Mouse (Mus musculus) forebrain, embryonic 14.5 days (tissue): ENCODE results near the gene Serpinf2. TPM values are rescaled to one million over a fixed set of nuclear protein-coding genes. Genes with fewer than 3 reads are reported as not detected.

Experiments used
- ATAC-seq: fragments of 200-750 bp; cut with Nextera tagmentation; 2 replicates; pipeline ENCODE4 v1.8.0; 2017; ENCODE audit warnings: mild to moderate bottlenecking, moderate library complexity
- DNase-seq: peaks from one replicate; pipeline ENCODE4 v3.0.0-alpha.2; 2015; ENCODE audit warnings: low spot score
- H3K27ac ChIP-seq: fragments of 300-500 bp; sonication (generic); 2 replicates; pipeline ENCODE4 v1.5.1; 2014; ENCODE audit warnings: low read depth, mild to moderate bottlenecking, control low read depth, low read length, moderate library complexity
- H3K27me3 ChIP-seq: fragments of 300-500 bp; sonication (generic); replicated peaks from 2 replicates; pipeline ENCODE4 v1.6.1; 2014; ENCODE audit warnings: low read length, control low read depth, mixed read lengths; ENCODE audit not compliant: control insufficient read depth, insufficient read depth
- H3K36me3 ChIP-seq: fragments of 300-500 bp; sonication (generic); 2 replicates; pipeline ENCODE4 v1.6.1; 2014; ENCODE audit warnings: low read length, control low read depth; ENCODE audit not compliant: control insufficient read depth, insufficient read depth
- H3K4me1 ChIP-seq: fragments of 300-500 bp; sonication (generic); 2 replicates; pipeline ENCODE4 v1.6.1; 2014; ENCODE audit warnings: antibody characterized with exemption, low read length, control low read depth; ENCODE audit not compliant: control insufficient read depth, insufficient read depth
- H3K4me2 ChIP-seq: fragments of 300-500 bp; sonication (generic); 2 replicates; pipeline ENCODE4 v1.6.1; 2014; ENCODE audit warnings: mild to moderate bottlenecking, control low read depth, low read length
- H3K4me3 ChIP-seq: fragments of 300-500 bp; sonication (generic); 2 replicates; pipeline ENCODE4 v1.5.1; 2014; ENCODE audit warnings: low read depth, low read length, control low read depth
- H3K9ac ChIP-seq: fragments of 300-500 bp; sonication (generic); 2 replicates; pipeline ENCODE4 v1.6.1; 2014; ENCODE audit warnings: mild to moderate bottlenecking, low read length, control low read depth, moderate library complexity
- H3K9me3 ChIP-seq: fragments of 300-500 bp; sonication (generic); replicated peaks from 2 replicates; pipeline ENCODE4 v1.6.1; 2016; ENCODE audit warnings: low read length, control low read depth, mixed read lengths; ENCODE audit not compliant: control insufficient read depth
- WGBS: fragments of 180-500 bp; shearing (Covaris S2); extraction: QIAGEN DNeasy Blood & Tissue Kit; methylation state at CpG from one replicate; pipeline ENCODE4 v1.1.7; 2014; 5-methylcytosine and 5-hydroxymethylcytosine counted together
- polyA plus RNA-seq: library from polyadenylated mRNA; unstranded; fragments of >200 nt; fragmentation: Nextera tagmentation; extraction: Ambion mirVana; gene quantifications from 2 replicates; pipeline ENCODE4 v1.2.1, GENCODE M21; 2014

Serpinf2 gene
- polyA plus RNA-seq, 1 experiment from 2014 or later: not detected

- H3K9ac ChIP-seq: no peak overlapping the region
- 94% methylated on average over 3 of the region's 3 CpGs for WGBS
- no peaks in the 10 kb centered on the region for H3K36me3 ChIP-seq
- H3K27me3 ChIP-seq: no peaks in the 10 kb centered on the region
- no peak for ATAC-seq
- no peaks in the 10 kb centered on the region for H3K4me1 ChIP-seq
- no peak overlapping the region for H3K27ac ChIP-seq
- H3K9me3 ChIP-seq: no peaks in the 10 kb centered on the region
- no peak for DNase-seq
- H3K4me3 ChIP-seq: no peak overlapping the region
- H3K4me2 ChIP-seq: no peak overlapping the region
Observed at GRCm38 (mm10) chr11:75424459-75424858, 14.9 kb downstream of the Serpinf2 start.

- H3K27me3 ChIP-seq: no peaks in the 10 kb centered on the region
- H3K36me3 ChIP-seq: no peaks in the 10 kb centered on the region
- no peak overlapping the region for H3K4me2 ChIP-seq
- 93% methylated on average over 9 of the region's 9 CpGs for WGBS
- no peak for DNase-seq
- no peaks in the 10 kb centered on the region for H3K4me1 ChIP-seq
- H3K9ac ChIP-seq: no peak overlapping the region
- no peak for ATAC-seq
- H3K27ac ChIP-seq: no peak overlapping the region
- H3K9me3 ChIP-seq: no peaks in the 10 kb centered on the region
- H3K4me3 ChIP-seq: no peak overlapping the region
Observed at GRCm38 (mm10) chr11:75424033-75424432, 15.4 kb downstream of the Serpinf2 start.

- Histone ChIP-seq H3K4me3 (no peak overlapping the region), H3K9me3 (no peaks in the 10 kb centered on the region), H3K4me1 (no peaks in the 10 kb centered on the region), H3K27ac (no peak overlapping the region), H3K27me3 (no peaks in the 10 kb centered on the region), H3K9ac (no peak overlapping the region), H3K36me3 (no peaks in the 10 kb centered on the region), H3K4me2 (no peak overlapping the region)
- DNase-seq (no peak), ATAC-seq (no peak)
- 81% methylated on average over 3 of the region's 3 CpGs for WGBS
Observed at GRCm38 (mm10) chr11:75423091-75423490, 16.3 kb downstream of the Serpinf2 start.

- ATAC-seq (no peak), DNase-seq (no peak)
- Histone ChIP-seq H3K27ac (no peak within 1 kb of the TSS), H3K36me3 (no peaks in the 10 kb centered on the region), H3K9ac (no peak within 1 kb of the TSS), H3K4me3 (no peak within 1 kb of the TSS), H3K9me3 (no peaks in the 10 kb centered on the region), H3K27me3 (no peaks in the 10 kb centered on the region), H3K4me2 (no peak within 1 kb of the TSS), H3K4me1 (no peaks in the 10 kb centered on the region)
- 58% methylated on average over 10 of the region's 10 CpGs for WGBS
Observed at GRCm38 (mm10) chr11:75422013-75422792, 17.2 kb downstream of the Serpinf2 start, which contains the start of gene Serpinf1. Gene Serpinf1 (minus strand): TSS chr11:75422701.

GRCm38 (mm10) chr11:75421375-75422012 lies 17.9 kb downstream of the Serpinf2 start:
- Histone ChIP-seq H3K9ac (no peak overlapping the region), H3K36me3 (no peaks in the 10 kb centered on the region), H3K4me3 (no peak overlapping the region), H3K9me3 (no peaks in the 10 kb centered on the region), H3K27ac (no peak overlapping the region), H3K27me3 (no peaks in the 10 kb centered on the region), H3K4me2 (no peak overlapping the region), H3K4me1 (no peaks in the 10 kb centered on the region)
- no peak for ATAC-seq
- 52% methylated on average over 6 of the region's 6 CpGs for WGBS
- no peak for DNase-seq

- Histone ChIP-seq H3K4me1 (no peaks in the 10 kb centered on the region), H3K4me2 (no peak overlapping the region), H3K9me3 (no peaks in the 10 kb centered on the region), H3K27ac (no peak overlapping the region), H3K9ac (no peak overlapping the region), H3K27me3 (no peaks in the 10 kb centered on the region), H3K36me3 (no peaks in the 10 kb centered on the region), H3K4me3 (no peak overlapping the region)
- DNase-seq (no peak), ATAC-seq (no peak)
- 72% methylated on average over 5 of the region's 5 CpGs for WGBS
Observed at GRCm38 (mm10) chr11:75420810-75421374, 18.5 kb downstream of the Serpinf2 start.

GRCm38 (mm10) chr11:75420037-75420436 lies 19.4 kb downstream of the Serpinf2 start:
- H3K27ac ChIP-seq: no peak overlapping the region
- WGBS: 81% methylated on average over 7 of the region's 7 CpGs
- H3K4me1 ChIP-seq: no peaks in the 10 kb centered on the region

GRCm38 (mm10) chr11:75415994-75416393 lies 23.4 kb downstream of the Serpinf2 start:
- Histone ChIP-seq H3K27ac (no peak overlapping the region), H3K36me3 (no peaks in the 10 kb centered on the region), H3K4me2 (no peak overlapping the region), H3K9me3 (no peaks in the 10 kb centered on the region), H3K27me3 (no peaks in the 10 kb centered on the region), H3K4me3 (no peak overlapping the region), H3K4me1 (no peaks in the 10 kb centered on the region), H3K9ac (no peak overlapping the region)
- 87% methylated on average over 13 of the region's 13 CpGs for WGBS
- ATAC-seq (no peak), DNase-seq (no peak)

More at GRCm38 (mm10) chr11:75420037-75420436, 19.4 kb downstream of the Serpinf2 start:
- DNase-seq (no peak), ATAC-seq (no peak)
- no peaks in the 10 kb centered on the region for H3K36me3 ChIP-seq
- H3K27me3 ChIP-seq: no peaks in the 10 kb centered on the region
- H3K9me3 ChIP-seq: no peaks in the 10 kb centered on the region
- H3K9ac ChIP-seq: no peak overlapping the region
- no peak overlapping the region for H3K4me2 ChIP-seq
- no peak overlapping the region for H3K4me3 ChIP-seq

- H3K27me3 ChIP-seq: no peaks in the 10 kb centered on the region
- H3K9ac ChIP-seq: no peak overlapping the region
- H3K9me3 ChIP-seq: no peaks in the 10 kb centered on the region
- ATAC-seq (no peak), DNase-seq (no peak)
- H3K4me2 ChIP-seq: no peak overlapping the region
- H3K27ac ChIP-seq: no peak overlapping the region
- 50% methylated on average over 7 of the region's 7 CpGs for WGBS
- H3K4me3 ChIP-seq: no peak overlapping the region
- no peaks in the 10 kb centered on the region for H3K36me3 ChIP-seq
- H3K4me1 ChIP-seq: no peaks in the 10 kb centered on the region
Observed at GRCm38 (mm10) chr11:75415096-75415495, 24.3 kb downstream of the Serpinf2 start.
